Mouse (Mus musculus) ES-Bruce4 (cell line): Measurements from ENCODE around the gene Olfr952. TPM values are rescaled to one million over a fixed set of nuclear protein-coding genes. Genes with fewer than 3 reads are reported as not detected.

Experiments used
- H3K27ac ChIP-seq: 2 replicates; pipeline ENCODE4 v1.5.1; 2012; ENCODE audit warnings: low read length, inconsistent platforms; ENCODE audit not compliant: insufficient read depth
- H3K27me3 ChIP-seq: 2 replicates; pipeline ENCODE4 v1.6.1; 2012; ENCODE audit warnings: mild to moderate bottlenecking, low read length, inconsistent platforms; ENCODE audit not compliant: control insufficient read depth, poor library complexity, insufficient read depth, severe bottlenecking
- H3K36me3 ChIP-seq: 2 replicates; pipeline ENCODE4 v1.6.1; 2012; ENCODE audit warnings: inconsistent platforms, mild to moderate bottlenecking, low read length, moderate library complexity; ENCODE audit not compliant: control insufficient read depth, poor library complexity, insufficient read depth, severe bottlenecking
- H3K4me1 ChIP-seq: one replicate; pipeline ENCODE4 v1.8.1; 2011; ENCODE audit warnings: low read length; ENCODE audit not compliant: control insufficient read depth, insufficient read depth
- H3K4me3 ChIP-seq: 2 replicates; pipeline ENCODE4 v1.5.1; 2011; ENCODE audit warnings: low read depth, mild to moderate bottlenecking, low read length
- H3K9ac ChIP-seq: 2 replicates; pipeline ENCODE4 v1.6.1; 2012; ENCODE audit warnings: low read depth, mild to moderate bottlenecking, inconsistent platforms; ENCODE audit not compliant: poor library complexity, severe bottlenecking
- H3K9me3 ChIP-seq: replicated peaks from 2 replicates; pipeline ENCODE4 v1.6.1; 2012; ENCODE audit warnings: mild to moderate bottlenecking, low read length, inconsistent platforms; ENCODE audit not compliant: control insufficient read depth, poor library complexity, insufficient read depth, severe bottlenecking
- CTCF ChIP-seq: IDR thresholded peaks from one replicate; pipeline ENCODE4 v1.8.1; 2011; ENCODE audit warnings: low read depth, low read length
- EP300 ChIP-seq: IDR thresholded peaks from 2 replicates; pipeline ENCODE4 v1.6.1; 2011; ENCODE audit warnings: low read depth, low read length; ENCODE audit not compliant: insufficient read depth
- POLR2A ChIP-seq: IDR thresholded peaks from one replicate; pipeline ENCODE4 v1.8.1; 2011; ENCODE audit warnings: low read length; ENCODE audit not compliant: insufficient read depth
- polyA plus RNA-seq: library from polyadenylated mRNA; stranded (reverse); fragments of >200 nt; gene quantifications from 2 replicates; pipeline ENCODE4 v1.2.4, GENCODE M21; 2011; ENCODE audit warnings: low read depth; ENCODE audit not compliant: missing spikeins, insufficient read depth, insufficient read length

The Olfr952 gene
- polyA plus RNA-seq, result not detected in 2 replicates

DNA sequence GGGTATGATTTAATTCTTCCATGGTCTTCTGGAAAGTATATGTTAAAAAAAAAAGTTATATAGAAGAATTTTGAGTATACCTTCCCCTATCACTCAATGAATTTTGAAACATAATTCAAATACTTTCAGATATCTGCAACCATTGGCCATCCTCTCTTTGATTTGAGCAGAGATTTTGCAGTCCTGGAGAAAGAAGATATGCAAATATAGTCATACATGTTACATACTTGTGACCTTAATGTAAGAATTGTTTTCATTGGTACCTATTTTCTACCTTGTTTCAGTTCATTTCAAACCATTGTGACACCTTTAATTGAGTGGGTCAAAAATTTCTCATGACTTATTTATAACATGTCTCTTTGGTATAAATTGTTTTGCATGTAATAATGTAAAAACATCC lies at the start of gene Olfr952:
Gene Olfr952, minus strand, starts transcription at position 101 of the 400 bp plus-strand sequence.
- Histone ChIP-seq H3K9me3 (no peaks in the 10 kb centered on the region), H3K4me3 (no peak within 1 kb of the TSS), H3K9ac (no peak within 1 kb of the TSS), H3K27me3 (no peaks in the 10 kb centered on the region), H3K36me3 (no peaks in the 10 kb centered on the region), H3K27ac (no peak within 1 kb of the TSS), H3K4me1 (no peaks in the 10 kb centered on the region)
- TF ChIP-seq POLR2A (no peak), CTCF (no peak), EP300 (no peak)

GRCm38 (mm10) chr9:39471844-39472243 lies 44.9 kb upstream of the Olfr952 start, which contains the start of gene Olfr955:
Olfr955 (minus strand) TSS chr9:39471944.
- H3K9ac ChIP-seq, result no peak within 1 kb of the TSS
- H3K4me3 ChIP-seq, result no peak within 1 kb of the TSS
- H3K27ac ChIP-seq, result no peak within 1 kb of the TSS
- no peaks in the 10 kb centered on the region for H3K9me3 ChIP-seq
- TF ChIP-seq POLR2A (no peak), EP300 (no peak), CTCF (no peak)
- H3K4me1 ChIP-seq, result no peaks in the 10 kb centered on the region
- H3K27me3 ChIP-seq, result no peaks in the 10 kb centered on the region
- no peaks in the 10 kb centered on the region for H3K36me3 ChIP-seq

DNA sequence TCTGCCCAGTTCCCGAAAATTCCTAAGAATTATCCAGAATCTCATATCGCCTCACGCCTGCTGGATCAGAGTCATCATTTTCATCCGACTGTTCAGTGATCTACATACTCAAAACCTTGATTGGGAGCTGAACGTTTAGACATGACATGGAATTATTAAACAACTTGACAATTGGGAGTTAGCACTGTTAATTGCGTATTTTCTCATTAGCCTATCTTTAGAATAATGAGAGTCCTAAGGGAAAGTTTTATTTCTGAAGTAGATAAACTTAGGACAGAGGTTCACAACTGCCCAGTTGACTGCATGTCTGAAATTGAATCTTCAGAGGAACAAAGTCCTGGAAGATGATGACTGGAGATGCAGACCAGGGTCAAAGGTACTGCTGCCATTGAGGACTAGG lies 29.5 kb upstream of the Olfr952 start, which contains the start of gene Olfr954:
Gene Olfr954, plus strand, starts transcription at position 301 of the 400 bp plus-strand sequence.
- H3K36me3 ChIP-seq, result no peaks in the 10 kb centered on the region
- H3K27ac ChIP-seq, result no peak within 1 kb of the TSS
- no peaks in the 10 kb centered on the region for H3K9me3 ChIP-seq
- H3K4me3 ChIP-seq, result no peak within 1 kb of the TSS
- H3K9ac ChIP-seq, result no peak within 1 kb of the TSS
- no peaks in the 10 kb centered on the region for H3K4me1 ChIP-seq
- TF ChIP-seq CTCF (no peak), POLR2A (no peak), EP300 (no peak)
- H3K27me3 ChIP-seq, result no peaks in the 10 kb centered on the region

- Histone ChIP-seq H3K4me1 (no peaks in the 10 kb centered on the region), H3K4me3 (no peak within 1 kb of the TSS), H3K9me3 (no peaks in the 10 kb centered on the region), H3K36me3 (no peaks in the 10 kb centered on the region), H3K27ac (no peak within 1 kb of the TSS), H3K27me3 (no peaks in the 10 kb centered on the region), H3K9ac (no peak within 1 kb of the TSS)
- TF ChIP-seq CTCF, result no peak
- no peak for TF ChIP-seq EP300
- no peak for TF ChIP-seq POLR2A
These were observed 39.8 kb downstream of the Olfr952 start, which contains the start of gene Olfr951 for GRCm38 (mm10) chr9:39387110-39387509. Olfr951 (plus strand) TSS chr9:39387410.

Other genes starting within 250 kb of the Olfr952 start
- gene Olfr944, start 225.2 kb downstream of the Olfr952 start, polyA plus RNA-seq, result not detected in 2 replicates
- gene Olfr1537, start 177.2 kb downstream of the Olfr952 start, polyA plus RNA-seq, result not detected in 2 replicates
- not detected in 2 replicates for gene Olfr945, start 150.3 kb downstream of the Olfr952 start, polyA plus RNA-seq
- gene Olfr948, start 101.1 kb downstream of the Olfr952 start, polyA plus RNA-seq, result not detected in 2 replicates
- not detected in 2 replicates for gene Olfr951, start 39.7 kb downstream of the Olfr952 start, polyA plus RNA-seq
- gene Olfr954, start 29.6 kb upstream of the Olfr952 start, polyA plus RNA-seq, result not detected in 2 replicates
- not detected in 2 replicates for gene Olfr955, start 44.8 kb upstream of the Olfr952 start, polyA plus RNA-seq
- not detected in 2 replicates for gene Olfr44, start 66.8 kb upstream of the Olfr952 start, polyA plus RNA-seq
- gene Olfr957, start 88.7 kb upstream of the Olfr952 start, polyA plus RNA-seq, result not detected in 2 replicates
- not detected in 2 replicates for gene Olfr958, start 126.9 kb upstream of the Olfr952 start, polyA plus RNA-seq
- gene Olfr959, start 148.4 kb upstream of the Olfr952 start, polyA plus RNA-seq, result not detected in 2 replicates
- 1.5 and 2.0 TPM in 2 replicates for gene AW551984, start 177.3 kb upstream of the Olfr952 start, polyA plus RNA-seq
- gene Olfr148, start 183.5 kb upstream of the Olfr952 start, polyA plus RNA-seq, result not detected in 2 replicates
- not detected in 2 replicates for gene Olfr960, start 194.2 kb upstream of the Olfr952 start, polyA plus RNA-seq
- gene Olfr961, start 217.9 kb upstream of the Olfr952 start, polyA plus RNA-seq, result not detected in 2 replicates
- not detected in 2 replicates for gene Olfr963, start 240.1 kb upstream of the Olfr952 start, polyA plus RNA-seq